Mouse (Mus musculus) hindbrain, embryonic 14.5 days (tissue): ENCODE measurements around the gene Scfd2. TPM values are rescaled to one million over a fixed set of nuclear protein-coding genes. Genes with fewer than 3 reads are reported as not detected.

Experiments
- ATAC-seq: fragments of 200-750 bp; cut with Nextera tagmentation; 2 replicates; pipeline ENCODE4 v1.8.0; 2017; ENCODE audit warnings: moderate number of reproducible peaks, mild to moderate bottlenecking, moderate TSS enrichment, moderate library complexity; ENCODE audit not compliant: low FRiP score
- DNase-seq: peaks from one replicate; pipeline ENCODE4 v3.0.0-alpha.2; 2015; ENCODE audit warnings: low spot score
- H3K27ac ChIP-seq: fragments of 300-500 bp; sonication (generic); 2 replicates; pipeline ENCODE4 v1.5.1; 2014; ENCODE audit warnings: mild to moderate bottlenecking, moderate library complexity
- H3K27me3 ChIP-seq: fragments of 300-500 bp; sonication (generic); 2 replicates; pipeline ENCODE4 v1.6.1; 2014; ENCODE audit warnings: mild to moderate bottlenecking, low read length, mixed read lengths; ENCODE audit not compliant: control insufficient read depth, insufficient read depth
- H3K36me3 ChIP-seq: fragments of 300-500 bp; sonication (generic); replicated peaks from 2 replicates; pipeline ENCODE4 v1.6.1; 2014; ENCODE audit not compliant: control insufficient read depth, insufficient read depth
- H3K4me1 ChIP-seq: fragments of 300-500 bp; sonication (generic); replicated peaks from 2 replicates; pipeline ENCODE4 v1.6.1; 2014; ENCODE audit warnings: antibody characterized with exemption, low read length, mixed read lengths; ENCODE audit not compliant: control insufficient read depth, insufficient read depth
- H3K4me2 ChIP-seq: fragments of 300-500 bp; sonication (generic); replicated peaks from 2 replicates; pipeline ENCODE4 v1.6.1; 2014; ENCODE audit warnings: mild to moderate bottlenecking, moderate library complexity
- H3K4me3 ChIP-seq: fragments of 300-500 bp; sonication (generic); replicated peaks from 2 replicates; pipeline ENCODE4 v1.5.1; 2014; ENCODE audit warnings: mild to moderate bottlenecking, low read length
- H3K9ac ChIP-seq: fragments of 300-500 bp; sonication (generic); 2 replicates; pipeline ENCODE4 v1.6.1; 2014
- H3K9me3 ChIP-seq: fragments of 300-500 bp; sonication (generic); 2 replicates; pipeline ENCODE4 v1.6.1; 2016; ENCODE audit warnings: low read length; ENCODE audit not compliant: control insufficient read depth
- WGBS: fragments of 180-500 bp; shearing (Covaris S2); extraction: QIAGEN DNeasy Blood & Tissue Kit; methylation state at CpG from one replicate; pipeline ENCODE4 v1.1.7; 2014; 5-methylcytosine and 5-hydroxymethylcytosine counted together
- polyA plus RNA-seq: library from polyadenylated mRNA; unstranded; fragments of >200 nt; fragmentation: Nextera tagmentation; extraction: Ambion mirVana; gene quantifications from 2 replicates; pipeline ENCODE4 v1.2.1, GENCODE M21; 2014

The Scfd2 gene
- polyA plus RNA-seq, 1 experiment from 2014 or later, result 18.8 TPM

- H3K27me3 ChIP-seq, result no peaks in the 10 kb centered on the region
- H3K4me3 ChIP-seq, result no peak overlapping the region
- H3K36me3 ChIP-seq, result no peaks in the 10 kb centered on the region
- H3K4me2 ChIP-seq, result no peak overlapping the region
- no peak for ATAC-seq
- DNase-seq, result no peak
- 76% methylated on average over 3 of the region's 3 CpGs for WGBS
- H3K9ac ChIP-seq, result no peak overlapping the region
- peaks cover 4% of the 10 kb centered on the region; the same call in 1 of the 2 replicates for H3K4me1 ChIP-seq
- H3K27ac ChIP-seq, result no peak overlapping the region
- H3K9me3 ChIP-seq, result no peaks in the 10 kb centered on the region
These were observed 198.3 kb downstream of the Scfd2 start for GRCm38 (mm10) chr5:74333258-74333657.

- 97% methylated on average over 6 of the region's 6 CpGs for WGBS
These were observed 205.3 kb downstream of the Scfd2 start for GRCm38 (mm10) chr5:74326228-74326627.

GRCm38 (mm10) chr5:74321010-74321746, 210.4 kb downstream of the Scfd2 start:
- Histone ChIP-seq H3K9ac (no peak overlapping the region), H3K27me3 (no peaks in the 10 kb centered on the region), H3K36me3 (no peaks in the 10 kb centered on the region), H3K27ac (no peak overlapping the region), H3K4me1 (no peaks in the 10 kb centered on the region), H3K9me3 (no peaks in the 10 kb centered on the region), H3K4me2 (no peak overlapping the region), H3K4me3 (no peak overlapping the region)
- ATAC-seq, result no peak
- no peak for DNase-seq
- 84% methylated on average over 10 of the region's 10 CpGs for WGBS

More at GRCm38 (mm10) chr5:74326228-74326627, 205.3 kb downstream of the Scfd2 start:
- no peak for ATAC-seq
- no peak overlapping the region for H3K4me2 ChIP-seq
- H3K36me3 ChIP-seq, result no peaks in the 10 kb centered on the region
- H3K27ac ChIP-seq, result no peak overlapping the region
- H3K9me3 ChIP-seq, result no peaks in the 10 kb centered on the region
- H3K9ac ChIP-seq, result no peak overlapping the region
- no peak for DNase-seq
- no peak overlapping the region for H3K4me3 ChIP-seq
- H3K4me1 ChIP-seq, result no peaks in the 10 kb centered on the region
- H3K27me3 ChIP-seq, result no peaks in the 10 kb centered on the region

- no peak for DNase-seq
These were observed 212.0 kb downstream of the Scfd2 start for GRCm38 (mm10) chr5:74319551-74319950.

GRCm38 (mm10) chr5:74317174-74317573, 214.4 kb downstream of the Scfd2 start:
- ATAC-seq (no peak), DNase-seq (no peak)
- Histone ChIP-seq H3K9me3 (no peaks in the 10 kb centered on the region), H3K4me3 (no peak overlapping the region), H3K4me1 (no peaks in the 10 kb centered on the region), H3K27me3 (peaks cover 3% of the 10 kb centered on the region; the same call in 1 of the 2 replicates), H3K4me2 (no peak overlapping the region), H3K9ac (no peak overlapping the region), H3K27ac (no peak overlapping the region), H3K36me3 (no peaks in the 10 kb centered on the region)
- 99% methylated on average over 3 of the region's 3 CpGs for WGBS

More at GRCm38 (mm10) chr5:74319551-74319950, 212.0 kb downstream of the Scfd2 start:
- H3K4me1 ChIP-seq, result no peaks in the 10 kb centered on the region
- H3K27me3 ChIP-seq, result no peaks in the 10 kb centered on the region
- ATAC-seq, result no peak
- no peaks in the 10 kb centered on the region for H3K9me3 ChIP-seq
- H3K36me3 ChIP-seq, result no peaks in the 10 kb centered on the region
- H3K4me2 ChIP-seq, result no peak overlapping the region
- WGBS, result 86% methylated on average over 2 of the region's 2 CpGs
- H3K4me3 ChIP-seq, result no peak overlapping the region
- H3K9ac ChIP-seq, result no peak overlapping the region
- no peak overlapping the region for H3K27ac ChIP-seq

GRCm38 (mm10) chr5:74316333-74316945, 215.1 kb downstream of the Scfd2 start:
- DNase-seq (no peak), ATAC-seq (no peak)
- no peak overlapping the region for H3K27ac ChIP-seq
- no peaks in the 10 kb centered on the region for H3K9me3 ChIP-seq
- H3K4me1 ChIP-seq, result no peaks in the 10 kb centered on the region
- H3K4me2 ChIP-seq, result no peak overlapping the region
- H3K36me3 ChIP-seq, result no peaks in the 10 kb centered on the region
- no peak overlapping the region for H3K9ac ChIP-seq
- WGBS, result 92% methylated on average over 11 of the region's 11 CpGs
- H3K4me3 ChIP-seq, result no peak overlapping the region
- peaks cover 3% of the 10 kb centered on the region; the same call in 1 of the 2 replicates for H3K27me3 ChIP-seq

- WGBS, result 71% methylated on average over 12 of the region's 12 CpGs
- Histone ChIP-seq H3K4me3 (no peak overlapping the region), H3K36me3 (no peaks in the 10 kb centered on the region), H3K4me2 (no peak overlapping the region), H3K27me3 (peaks cover 3% of the 10 kb centered on the region; the same call in 1 of the 2 replicates), H3K9me3 (no peaks in the 10 kb centered on the region), H3K4me1 (no peaks in the 10 kb centered on the region), H3K9ac (no peak overlapping the region), H3K27ac (no peak overlapping the region)
- no peak for DNase-seq
- no peak for ATAC-seq
These were observed 215.9 kb downstream of the Scfd2 start for GRCm38 (mm10) chr5:74315471-74316245.

- Histone ChIP-seq H3K27me3 (peaks cover 3% of the 10 kb centered on the region; the same call in 1 of the 2 replicates), H3K4me3 (no peak overlapping the region), H3K4me2 (no peak overlapping the region), H3K4me1 (no peaks in the 10 kb centered on the region), H3K9me3 (no peaks in the 10 kb centered on the region), H3K27ac (no peak overlapping the region), H3K36me3 (no peaks in the 10 kb centered on the region), H3K9ac (no peak overlapping the region)
- WGBS, result 30% methylated on average over 6 of the region's 6 CpGs
- ATAC-seq (no peak), DNase-seq (no peak)
These were observed 217.1 kb downstream of the Scfd2 start for GRCm38 (mm10) chr5:74314501-74314900.

GRCm38 (mm10) chr5:74313542-74313941, 218.0 kb downstream of the Scfd2 start:
- 87% methylated on average over 7 of the region's 7 CpGs for WGBS
- ATAC-seq (no peak), DNase-seq (no peak)
- Histone ChIP-seq H3K9me3 (no peaks in the 10 kb centered on the region), H3K9ac (no peak overlapping the region), H3K4me2 (no peak overlapping the region), H3K27ac (no peak overlapping the region), H3K4me3 (no peak overlapping the region), H3K36me3 (no peaks in the 10 kb centered on the region), H3K4me1 (no peaks in the 10 kb centered on the region), H3K27me3 (peaks cover 3% of the 10 kb centered on the region; the same call in 1 of the 2 replicates)
